Mouse (Mus musculus): ENCODE measurements around the gene Psenen. TPM values are rescaled to one million over a fixed set of nuclear protein-coding genes. Genes with fewer than 3 reads are reported as not detected.

The Psenen gene
- polyA plus RNA-seq, 2 experiments = 55.8 to 59.1 TPM

DNA sequence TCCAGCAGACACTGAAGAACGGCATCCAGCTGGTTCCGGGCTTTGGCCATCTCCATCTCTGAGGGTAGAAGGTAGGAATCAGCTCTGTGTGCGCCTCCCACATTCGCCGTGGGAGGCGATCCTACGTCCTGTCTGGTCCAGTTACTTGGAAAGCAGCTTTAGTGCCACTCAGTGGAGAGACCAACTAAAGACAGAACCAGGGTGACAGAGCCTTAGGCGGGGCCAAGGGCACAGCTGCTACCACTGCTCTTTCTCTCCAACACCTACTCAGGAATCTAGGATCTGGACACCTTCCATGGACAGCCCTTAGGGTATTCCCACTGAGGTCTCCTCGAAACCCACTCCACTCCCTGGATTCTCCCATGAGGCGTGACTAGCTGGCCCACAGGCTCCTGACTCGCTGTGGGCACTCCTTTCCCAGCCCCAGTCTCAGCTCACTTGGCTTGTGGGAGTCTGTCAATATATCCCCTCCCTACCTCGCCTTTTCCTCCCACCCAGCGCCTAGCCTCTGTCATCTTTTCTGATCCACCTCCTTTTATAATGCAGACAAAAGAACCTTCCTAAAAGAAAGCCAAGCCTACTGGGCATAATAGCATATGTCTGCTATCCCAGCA lies 5.4 kb downstream of the Psenen start:
- H3K4me2 ChIP-seq (ENCODE audit: low read depth) = peak overlapping the region; percentile 92
- peaks cover 16 to 17% of the 10 kb centered on the region in 2 experiments for H3K4me1 ChIP-seq (replicated peaks; ENCODE audit: control insufficient read depth in 2 of 2, insufficient read depth in 2 of 2, low read length in 1 of 2)
- H3K4me3 ChIP-seq (ENCODE audit: insufficient read depth in 1 of 2, low read depth in 2 of 2, low read length in 2 of 2) = peak overlapping the region; percentile 83 to 90; a peak in 3 of 4 replicates
- ATAC-seq (ENCODE audit: insufficient read depth) (no peak), DNase-seq (ENCODE audit: low read depth in 3 of 3, low spot score in 3 of 3) (no peak)
- TF ChIP-seq CTCF (IDR thresholded peaks at IDR 0.05; ENCODE audit: low read depth) (no peak), EP300 (IDR thresholded peaks at IDR 0.05; ENCODE audit: low read depth) (no peak)
- WGBS (ENCODE audit: insufficient replicate concordance) = 83% methylated on average over 13 of the region's 13 CpGs
- H3K9me3 ChIP-seq (ENCODE audit: control insufficient read depth, low read length) = no peaks in the 10 kb centered on the region
- peaks cover 19% of the 10 kb centered on the region for H3K36me3 ChIP-seq (replicated peaks; ENCODE audit: control insufficient read depth, insufficient read depth, low read depth)
- H3K27me3 ChIP-seq (ENCODE audit: control insufficient read depth, insufficient read depth, low read length) = no peaks in the 10 kb centered on the region
- H3K27ac ChIP-seq = peak overlapping the region; percentile 78; the same call in 1 of the 2 replicates
- peak overlapping the region; percentile 77 for H3K9ac ChIP-seq (replicated peaks)

DNA sequence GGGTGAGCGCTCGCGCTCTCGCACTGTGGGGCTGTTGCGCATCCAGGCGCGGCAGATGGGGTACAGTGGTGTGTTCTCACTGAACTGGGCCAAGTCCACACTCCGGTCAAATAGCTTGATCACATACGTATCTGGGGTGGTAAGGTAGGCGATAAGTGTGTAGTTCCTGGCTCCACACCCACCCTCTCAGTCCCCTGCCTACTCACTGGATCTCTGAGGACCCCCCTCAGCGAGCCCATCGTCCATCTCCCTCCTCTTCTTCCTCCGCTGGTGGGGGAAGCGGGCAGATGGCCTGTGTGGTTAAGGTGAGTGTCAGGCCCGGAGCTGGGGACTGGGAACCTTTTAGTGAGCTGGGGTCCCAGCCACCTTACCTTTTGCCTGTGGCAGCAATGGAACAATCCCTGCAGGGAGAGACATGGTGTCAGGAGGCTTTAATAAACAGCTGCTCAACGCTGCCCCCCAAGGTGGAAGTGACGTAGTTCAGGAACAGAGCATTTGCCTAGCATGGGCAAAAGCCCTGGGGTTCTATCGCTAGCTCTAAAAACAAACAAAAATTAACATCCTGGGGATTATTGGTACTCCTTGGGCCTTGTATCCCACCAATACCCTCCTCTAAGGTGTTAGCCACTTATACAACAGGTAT lies 6.4 kb downstream of the Psenen start:
- H3K4me1 ChIP-seq (replicated peaks; ENCODE audit: control insufficient read depth in 2 of 2, insufficient read depth in 2 of 2, low read length in 1 of 2) = peaks cover 15 to 17% of the 10 kb centered on the region in 2 experiments
- 85% methylated on average over 18 of the region's 18 CpGs for WGBS (ENCODE audit: insufficient replicate concordance)
- no peak overlapping the region for H3K4me3 ChIP-seq (ENCODE audit: insufficient read depth in 1 of 2, low read depth in 2 of 2, low read length in 2 of 2)
- peaks cover 19% of the 10 kb centered on the region for H3K36me3 ChIP-seq (replicated peaks; ENCODE audit: control insufficient read depth, insufficient read depth, low read depth)
- no peak overlapping the region for H3K4me2 ChIP-seq (ENCODE audit: low read depth)
- H3K9me3 ChIP-seq (ENCODE audit: control insufficient read depth, low read length) = no peaks in the 10 kb centered on the region
- DNase-seq (ENCODE audit: low read depth in 3 of 3, low spot score in 3 of 3) = no peak
- H3K27me3 ChIP-seq (ENCODE audit: control insufficient read depth, insufficient read depth, low read length) = no peaks in the 10 kb centered on the region
- H3K9ac ChIP-seq (replicated peaks) = no peak overlapping the region
- ATAC-seq (ENCODE audit: insufficient read depth) = no peak
- TF ChIP-seq CTCF (IDR thresholded peaks at IDR 0.05; ENCODE audit: low read depth) = peak; percentile 59
- TF ChIP-seq EP300 (IDR thresholded peaks at IDR 0.05; ENCODE audit: low read depth) = no peak
- H3K27ac ChIP-seq = no peak overlapping the region

DNA sequence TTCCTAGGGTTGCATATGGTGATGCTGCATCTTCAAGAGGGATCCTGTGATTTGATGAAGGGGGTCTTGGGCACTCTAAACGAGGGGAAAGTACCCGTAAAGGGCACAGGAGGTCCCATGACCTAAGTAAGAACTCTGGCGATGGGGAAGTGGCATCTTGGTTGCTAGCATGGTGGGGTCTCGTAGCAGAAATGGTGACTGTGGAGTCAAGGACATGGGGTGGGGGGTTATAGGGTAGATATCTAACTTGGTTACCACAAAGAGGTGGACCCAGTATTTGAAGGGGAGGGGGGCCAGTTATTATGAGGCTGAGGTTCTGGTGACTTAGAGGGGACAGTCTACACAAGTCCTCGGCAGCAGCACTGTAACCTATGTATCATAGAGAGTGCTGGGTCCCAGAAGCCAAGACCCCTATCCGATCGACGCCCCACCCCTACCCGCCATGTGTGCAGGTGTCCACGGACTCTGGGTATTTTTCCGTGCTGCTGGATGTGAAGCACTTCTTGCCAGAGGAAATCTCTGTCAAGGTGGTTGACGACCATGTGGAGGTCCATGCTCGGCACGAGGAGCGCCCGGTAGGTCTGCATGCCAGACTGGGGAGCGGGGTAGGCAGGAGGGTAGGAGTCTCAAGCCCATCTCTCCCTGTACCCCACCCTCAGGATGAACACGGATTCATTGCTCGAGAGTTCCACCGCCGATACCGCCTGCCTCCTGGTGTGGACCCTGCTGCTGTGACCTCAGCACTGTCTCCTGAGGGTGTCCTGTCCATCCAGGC lies 9.4 kb downstream of the Psenen start:
- Histone ChIP-seq H3K36me3 (replicated peaks; ENCODE audit: control insufficient read depth, insufficient read depth, low read depth) (peaks cover 19% of the 10 kb centered on the region), H3K4me1 (replicated peaks; ENCODE audit: control insufficient read depth in 2 of 2, insufficient read depth in 2 of 2, low read length in 1 of 2) (peaks cover 14% of the 10 kb centered on the region in 2 experiments), H3K27me3 (ENCODE audit: control insufficient read depth, insufficient read depth, low read length) (no peaks in the 10 kb centered on the region), H3K4me2 (ENCODE audit: low read depth) (peak overlapping the region; percentile 99), H3K9ac (replicated peaks) (peak overlapping the region; percentile 96), H3K27ac (no peak overlapping the region), H3K4me3 (ENCODE audit: insufficient read depth in 1 of 2, low read depth in 2 of 2, low read length in 2 of 2) (peak overlapping the region in 1 of 2 experiments; percentile 83; a peak in 3 of 4 replicates), H3K9me3 (ENCODE audit: control insufficient read depth, low read length) (no peaks in the 10 kb centered on the region)
- ATAC-seq (ENCODE audit: insufficient read depth) (no peak), DNase-seq (ENCODE audit: low read depth in 3 of 3, low spot score in 3 of 3) (no peak)
- WGBS (ENCODE audit: insufficient replicate concordance) = 81% methylated on average over 22 of the region's 22 CpGs
- TF ChIP-seq CTCF (IDR thresholded peaks at IDR 0.05; ENCODE audit: low read depth) = no peak
- TF ChIP-seq EP300 (IDR thresholded peaks at IDR 0.05; ENCODE audit: low read depth) = no peak

DNA sequence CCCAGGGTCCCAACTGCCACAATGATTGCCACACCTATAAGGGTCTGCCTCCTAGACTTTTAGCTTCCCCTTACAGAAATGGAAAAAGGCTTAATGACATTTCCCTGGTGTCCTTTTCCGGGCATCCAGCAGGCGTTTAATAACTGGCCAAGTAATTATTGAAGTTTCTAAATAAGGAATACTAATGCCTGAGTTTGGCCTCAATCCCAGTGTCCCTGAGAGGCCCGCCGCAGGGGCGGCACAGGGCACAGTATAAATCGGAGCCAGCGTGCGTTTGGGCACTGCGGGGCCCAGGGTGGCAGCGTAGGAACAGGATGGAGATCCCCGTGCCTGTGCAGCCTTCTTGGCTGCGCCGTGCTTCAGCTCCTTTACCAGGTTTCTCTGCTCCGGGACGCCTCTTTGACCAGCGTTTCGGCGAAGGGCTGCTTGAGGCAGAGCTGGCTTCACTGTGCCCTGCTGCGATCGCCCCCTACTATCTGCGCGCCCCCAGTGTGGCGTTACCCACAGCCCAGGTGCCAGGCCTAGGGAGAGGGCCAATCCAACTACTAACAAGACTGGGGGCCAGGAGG lies 10.3 kb downstream of the Psenen start:
- Histone ChIP-seq H3K9me3 (ENCODE audit: control insufficient read depth, low read length) (no peaks in the 10 kb centered on the region), H3K36me3 (replicated peaks; ENCODE audit: control insufficient read depth, insufficient read depth, low read depth) (peaks cover 19% of the 10 kb centered on the region), H3K9ac (replicated peaks) (peak overlapping the region; percentile 96), H3K27me3 (ENCODE audit: control insufficient read depth, insufficient read depth, low read length) (no peaks in the 10 kb centered on the region), H3K27ac (peak overlapping the region; percentile 95), H3K4me2 (ENCODE audit: low read depth) (peak overlapping the region; percentile 99), H3K4me1 (replicated peaks; ENCODE audit: control insufficient read depth in 2 of 2, insufficient read depth in 2 of 2, low read length in 1 of 2) (peaks cover 7% of the 10 kb centered on the region in 2 experiments), H3K4me3 (ENCODE audit: insufficient read depth in 1 of 2, low read depth in 2 of 2, low read length in 2 of 2) (peak overlapping the region; percentile 83 to 90)
- no peak for TF ChIP-seq EP300 (IDR thresholded peaks at IDR 0.05; ENCODE audit: low read depth)
- DNase-seq (ENCODE audit: low read depth in 3 of 3, low spot score in 3 of 3) (no peak), ATAC-seq (ENCODE audit: insufficient read depth) (no peak)
- WGBS (ENCODE audit: insufficient replicate concordance) = 4% methylated on average over 23 of the region's 23 CpGs

All from liver, embryonic 14.5 days (tissue).